Mouse (Mus musculus) layer of hippocampus, postnatal 14 days (tissue): ENCODE results near the gene Dydc2. TPM values are rescaled to one million over a fixed set of nuclear protein-coding genes. Genes with fewer than 3 reads are reported as not detected.
A peak's percentile ranks its signal among the peaks of the same experiment; 100 is the strongest.
"Not testable (repeated sequence)": the region's sequence is repeated elsewhere in the genome, so short reads cannot be mapped to it uniquely, and the experiment has no call there.

Source experiments
- DNase-seq, 2 experiments: peaks; one replicate each; pipeline ENCODE4 v3.0.0; 2021 to 2022; ENCODE audit warnings: low spot score in 2 of 2, mixed read lengths in 1 of 2
- long read RNA-seq, 2 experiments: library from polyadenylated mRNA; stranded (forward); transcript quantifications; one replicate each; pipeline ENCODE4 v2.0.0; 2021
- total RNA-seq, 2 experiments: library from RNA; stranded (reverse); gene quantifications; 2 replicates each; pipeline ENCODE4 v1.2.3; 2021

The Dydc2 gene
- 1 to 10 TPM in 1 of 2 experiments, under 1 TPM in 1; 0.98 to 1.3 TPM for total RNA-seq
- long read RNA-seq, experiment 1, partial matches to known transcripts = 0 of 3 reads
- long read RNA-seq, experiment 1, other reads (novel, unspliced or antisense) = 3 of 3 reads
- long read RNA-seq, experiment 2, partial matches to known transcripts = 0 of 2 reads
- long read RNA-seq, experiment 2, other reads (novel, unspliced or antisense) = 2 of 2 reads

- DNase-seq = no peak
Measured at GRCm38 (mm10) chr14:41069108-41069507, at the start of gene Dydc2. Gene Dydc2 (minus strand): TSS chr14:41069208.

DNA sequence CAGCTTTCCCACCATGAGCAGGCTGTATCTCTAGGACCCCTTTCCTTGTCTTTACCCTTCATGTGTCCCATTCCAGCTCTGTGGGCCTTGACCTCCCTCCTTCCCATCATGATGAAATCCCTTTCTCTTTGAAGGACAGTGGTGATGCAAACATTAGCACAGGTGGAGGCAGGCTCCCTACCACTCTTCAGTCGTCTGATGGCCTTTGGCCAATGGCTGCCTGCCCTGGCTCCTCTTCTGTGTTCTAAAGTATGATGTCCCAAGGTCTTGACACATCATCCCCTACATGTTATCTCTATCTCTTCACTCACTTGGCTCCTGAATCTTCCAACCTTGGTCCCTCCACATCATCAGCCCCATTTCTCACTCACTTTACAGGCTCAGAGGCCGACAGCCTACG is 47.3 kb upstream of the Dydc2 start:
- no peak for DNase-seq

GRCm38 (mm10) chr14:41112944-41113343 is 43.9 kb upstream of the Dydc2 start:
- no peak for DNase-seq

GRCm38 (mm10) chr14:41111031-41111668 is 42.1 kb upstream of the Dydc2 start:
- DNase-seq = no peak

DNA sequence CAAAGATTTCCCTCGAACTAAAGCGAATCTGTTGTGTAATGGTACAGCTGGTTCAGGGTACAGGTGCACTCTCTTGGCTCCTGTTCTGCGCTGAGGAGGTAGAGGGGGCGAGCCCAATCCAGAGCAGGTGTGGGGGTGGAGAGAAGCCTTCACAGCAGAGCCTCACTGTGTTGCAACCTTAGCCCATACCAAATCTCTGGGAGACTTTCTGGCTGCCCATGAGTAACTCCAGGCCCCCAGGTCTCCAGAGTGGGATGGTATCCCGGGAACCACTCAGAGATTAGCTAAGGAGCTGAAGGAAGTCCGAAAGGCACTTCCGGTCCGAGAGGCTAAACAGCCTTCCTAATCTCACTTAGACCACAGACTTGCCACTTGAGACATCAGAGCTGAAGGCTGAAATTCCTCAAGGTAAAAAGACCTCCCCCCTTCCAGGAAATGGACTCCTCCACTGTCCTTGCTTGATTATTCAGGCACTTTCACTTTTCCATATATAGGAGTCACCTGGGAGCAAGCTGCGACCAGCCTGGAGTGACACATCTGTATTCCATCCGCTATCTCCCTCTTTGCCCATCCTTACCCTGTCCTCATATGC is 35.9 kb upstream of the Dydc2 start, which contains the start of gene Mat1a:
Mat1a (plus strand) TSS at position 183 of the 592 bp plus-strand sequence.
- no peak for DNase-seq

DNA sequence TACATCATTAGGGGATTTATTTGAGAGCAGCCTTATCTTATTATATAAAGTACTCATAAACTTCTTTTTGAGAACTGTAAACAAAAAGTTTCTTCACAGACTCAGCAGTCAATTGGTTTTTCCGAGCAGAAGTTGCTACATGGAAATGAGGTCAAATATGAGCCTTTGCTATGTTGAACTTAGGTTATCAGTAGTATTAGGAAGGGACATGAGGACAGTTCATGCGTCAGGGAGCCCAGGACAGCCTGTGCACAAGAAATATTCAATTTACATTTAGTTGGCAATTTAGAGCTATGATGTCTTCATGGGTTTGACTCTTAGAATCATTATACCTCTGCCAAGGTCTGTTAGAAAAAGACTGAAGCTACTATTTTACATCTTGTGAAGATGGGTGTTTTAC is 33.3 kb upstream of the Dydc2 start:
- no peak for DNase-seq

DNA sequence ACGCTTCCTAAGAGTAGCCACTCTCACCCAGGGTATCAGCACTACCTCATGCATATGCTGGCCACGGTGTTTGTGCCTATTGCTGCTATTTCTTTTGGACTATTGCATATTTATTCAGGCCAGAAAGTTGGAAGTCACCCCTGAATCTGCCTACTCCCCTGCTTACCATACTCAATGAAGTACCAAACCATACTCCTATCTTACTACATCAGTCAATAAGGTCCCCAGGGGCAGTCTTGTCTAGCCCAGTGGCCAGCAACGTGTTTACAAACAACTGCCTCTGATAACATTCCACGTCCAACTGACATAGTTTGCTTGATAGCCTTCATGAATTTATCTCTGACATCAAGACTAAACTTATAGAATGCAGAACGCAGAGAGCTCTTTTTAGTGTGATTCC is 32.2 kb upstream of the Dydc2 start:
- no peak for DNase-seq

DNA sequence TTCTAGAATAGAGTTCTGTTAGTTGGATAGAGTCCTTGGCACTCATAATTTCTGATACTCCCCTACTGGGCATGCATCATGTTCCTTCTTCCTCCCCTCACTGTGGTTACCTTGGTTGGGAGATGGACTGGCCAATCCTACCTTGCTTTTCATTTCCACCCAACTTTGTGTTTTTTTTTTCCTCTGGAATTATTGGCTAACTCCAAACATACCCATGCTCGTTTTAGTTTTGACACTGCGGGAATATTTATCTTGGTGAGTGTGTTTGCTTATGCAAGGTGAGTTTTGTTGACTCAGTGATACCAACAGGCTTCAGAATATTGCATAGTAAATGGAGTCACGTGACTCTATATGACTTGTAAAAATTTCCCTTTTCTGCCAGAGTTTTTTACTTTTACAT is 31.7 kb upstream of the Dydc2 start:
- DNase-seq = no peak

DNA sequence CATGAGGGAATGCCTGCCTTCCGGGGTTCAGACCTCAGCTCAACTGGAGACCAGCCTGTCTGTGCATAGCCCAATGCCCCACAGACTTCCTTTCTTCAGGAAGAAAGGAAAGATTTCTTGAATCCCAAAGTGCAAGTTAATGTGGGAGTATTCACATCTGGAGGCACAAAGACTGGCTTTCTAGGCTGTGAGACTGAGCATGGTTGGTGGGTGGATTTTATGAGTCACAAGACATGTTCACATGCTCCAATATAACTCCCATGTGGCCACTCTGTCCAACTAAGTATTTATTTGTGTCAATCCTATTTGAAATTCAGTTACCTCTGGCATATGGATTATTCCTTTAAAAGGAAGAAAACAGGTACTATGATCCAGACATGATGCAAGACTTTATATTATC is 29.7 kb upstream of the Dydc2 start:
- no peak for DNase-seq

DNA sequence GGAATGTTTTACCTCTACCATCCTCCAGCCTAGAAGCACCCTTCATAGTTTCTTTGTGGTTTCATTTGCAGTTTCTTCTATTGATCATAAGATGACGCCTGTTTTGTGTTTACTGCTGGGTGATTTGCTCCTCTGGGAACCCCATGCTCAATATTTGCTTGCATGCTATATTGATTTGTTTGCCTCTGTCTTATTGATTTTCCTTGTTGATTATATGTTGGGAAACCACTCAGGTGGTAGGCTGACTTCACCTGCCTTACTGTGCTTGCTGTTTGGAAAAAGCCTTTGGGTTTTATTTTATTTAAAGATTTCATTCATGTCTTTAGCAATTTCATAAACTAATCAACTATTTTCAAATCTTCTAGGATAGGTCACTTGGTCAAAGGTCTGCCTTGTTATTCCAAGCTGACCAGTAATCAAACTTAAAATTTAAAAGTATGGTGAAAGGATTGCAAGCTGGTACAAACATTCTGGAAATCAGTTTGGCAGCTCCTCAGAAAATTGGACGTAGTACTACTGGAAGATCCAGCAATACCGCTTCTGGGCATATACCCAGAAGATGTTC is 27.4 kb upstream of the Dydc2 start:
- DNase-seq = no peak

GRCm38 (mm10) chr14:41094114-41094513 is 25.1 kb upstream of the Dydc2 start:
- no peak for DNase-seq

DNA sequence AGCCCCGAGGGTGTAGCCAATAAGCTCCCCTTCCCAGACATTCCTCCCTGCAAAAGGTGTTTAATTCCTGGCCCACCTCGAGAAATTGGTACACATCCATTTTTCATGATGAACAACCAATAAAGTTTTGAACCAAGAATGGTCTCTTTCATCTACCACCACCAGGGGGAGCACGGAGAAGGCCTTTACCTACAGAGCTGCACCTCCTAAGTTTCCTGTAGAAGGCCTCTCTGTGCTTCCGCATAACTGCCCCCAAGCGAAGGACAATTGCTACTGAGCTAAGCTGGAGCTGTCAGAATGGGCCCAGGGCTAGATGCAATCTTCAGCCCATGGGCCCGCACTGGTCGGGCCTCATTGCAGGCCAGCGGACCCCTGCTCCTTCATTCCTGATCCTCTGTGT is 21.8 kb upstream of the Dydc2 start:
- DNase-seq = no peak

DNA sequence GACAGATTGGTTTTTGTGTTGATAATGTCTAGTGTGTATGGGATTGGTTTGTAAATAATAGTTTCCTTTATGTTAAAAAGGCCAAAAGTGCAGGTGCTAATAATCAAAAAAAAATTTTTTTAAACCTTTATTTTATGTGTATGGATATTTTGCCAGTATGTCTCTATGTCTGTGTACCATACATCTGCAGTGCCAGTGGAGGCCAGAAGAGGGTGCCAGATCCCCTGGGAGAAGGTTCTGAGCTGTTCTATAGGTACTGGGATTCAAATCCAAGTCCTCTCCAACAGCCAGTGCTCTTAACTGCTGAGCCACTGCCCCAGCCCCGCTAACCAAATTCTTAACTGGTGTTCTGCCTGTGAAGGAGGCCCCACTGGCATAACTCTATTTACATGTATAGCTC is 18.5 kb upstream of the Dydc2 start:
- DNase-seq = no peak

- no peak for DNase-seq
Measured at GRCm38 (mm10) chr14:41082408-41082807, 13.4 kb upstream of the Dydc2 start.

DNA sequence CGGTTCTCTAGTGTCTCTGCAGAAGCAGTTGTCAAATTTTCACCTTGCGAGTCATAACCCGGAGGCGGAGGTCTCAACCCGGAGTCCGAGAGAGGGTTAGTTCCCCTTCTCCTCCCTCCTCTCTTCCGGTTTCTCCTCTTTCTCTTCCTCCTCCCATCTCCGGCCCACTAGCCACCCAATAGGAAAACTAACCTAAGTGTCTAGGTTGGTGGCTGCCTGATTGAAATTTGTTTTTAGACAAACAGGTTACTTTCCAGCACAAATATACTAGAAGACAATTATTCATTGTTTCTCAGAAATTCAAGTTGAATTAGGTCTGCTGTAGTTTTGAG is 3.9 kb upstream of the Dydc2 start:
- DNase-seq = no peak

- peak; percentile 78 to 83 for DNase-seq
Measured at GRCm38 (mm10) chr14:41072229-41072943, 3.4 kb upstream of the Dydc2 start, which contains the start of gene Dydc1. Gene Dydc1 (plus strand): TSS chr14:41072911.

- no peak for DNase-seq
Measured at GRCm38 (mm10) chr14:41070343-41070742, 1.3 kb upstream of the Dydc2 start.

GRCm38 (mm10) chr14:41066416-41066815 is 2.6 kb downstream of the Dydc2 start:
- DNase-seq = no peak

DNA sequence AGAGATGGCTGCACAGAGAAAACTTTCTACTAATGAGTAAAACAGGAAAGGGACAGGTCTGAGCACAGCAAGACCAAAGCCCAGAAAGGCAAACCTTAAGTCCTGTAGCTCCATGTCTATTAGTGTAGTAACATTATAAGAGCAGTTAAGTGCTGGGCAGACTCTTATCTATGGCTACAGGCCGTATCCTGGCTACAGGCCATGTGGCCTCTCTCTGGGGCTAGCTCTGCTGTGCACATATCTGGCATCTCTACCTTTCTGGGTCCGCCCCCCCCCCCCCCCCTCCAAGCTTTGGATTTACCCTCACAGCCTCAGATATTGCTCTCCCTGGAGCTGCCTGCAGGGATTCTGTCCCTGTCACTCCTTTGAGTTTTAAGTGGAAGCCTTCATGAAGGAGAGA is 3.8 kb downstream of the Dydc2 start:
- no peak for DNase-seq

GRCm38 (mm10) chr14:41053190-41053589 is 15.8 kb downstream of the Dydc2 start:
- not testable (repeated sequence) for DNase-seq

DNA sequence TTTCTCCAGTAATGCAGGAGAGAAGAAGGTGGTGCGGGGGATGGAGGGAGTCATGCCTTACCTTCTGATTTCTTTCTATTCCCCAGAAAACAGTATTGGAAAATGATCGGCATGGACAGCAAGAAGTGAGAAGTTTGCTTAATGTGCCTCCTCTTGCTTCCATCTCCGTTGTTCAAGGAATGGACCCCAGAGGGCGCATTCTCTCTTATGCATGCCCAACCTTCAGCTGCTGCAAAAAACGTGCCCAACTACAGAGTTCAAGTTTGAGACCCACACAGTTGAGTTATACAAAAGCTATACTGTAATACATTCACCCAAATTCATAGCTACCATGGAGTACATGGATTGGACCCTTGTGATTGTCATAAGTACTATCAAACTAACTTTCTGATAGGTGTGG is 16.5 kb downstream of the Dydc2 start:
- DNase-seq = no peak

DNA sequence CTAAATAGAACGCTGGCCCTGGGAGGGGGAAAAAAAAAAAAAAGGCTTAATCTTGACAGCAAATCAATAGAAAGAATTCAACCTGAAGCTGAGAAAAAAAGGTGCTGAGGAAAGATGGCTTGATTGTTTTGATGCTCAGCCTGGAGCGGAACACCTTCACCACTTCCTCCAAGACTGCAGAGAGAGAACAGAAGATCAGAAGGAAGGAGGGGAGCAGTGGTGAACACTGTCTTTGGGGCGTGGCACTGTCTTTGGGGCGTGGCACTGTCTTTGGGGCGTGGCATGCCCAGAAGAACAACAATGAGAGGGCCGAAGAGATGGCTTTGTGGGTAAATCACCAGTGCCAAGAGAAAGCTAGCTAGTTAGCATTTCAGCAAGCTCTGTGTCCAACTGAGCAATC is 18.5 kb downstream of the Dydc2 start:
- no peak for DNase-seq
